Mouse (Mus musculus) retina, embryonic 14.5 days (tissue): ENCODE measurements at regions not wholly inside any gene's neighbourhood (a gene's known extent, or its start where the extent isn't known, plus 50 kb on each side); places are given as distances from the start of the nearest gene placed in this dataset.

ENCODE experiments used
- DNase-seq: peaks from one replicate; pipeline ENCODE4 v3.0.0-alpha.2; 2015; ENCODE audit warnings: low spot score

- DNase-seq = no peak
Measured at GRCm38 (mm10) chr1:167905424-167905823, 216.4 kb downstream of the Lmx1a start.

- DNase-seq = no peak
Measured at GRCm38 (mm10) chr1:167912074-167912473, 223.0 kb downstream of the Lmx1a start.

GRCm38 (mm10) chr1:167914982-167915561, 226.0 kb downstream of the Lmx1a start:
- peak; percentile 94 for DNase-seq

GRCm38 (mm10) chr1:167915578-167916275, 226.7 kb downstream of the Lmx1a start:
- DNase-seq = no peak

GRCm38 (mm10) chr1:167922917-167923316, 233.9 kb downstream of the Lmx1a start:
- no peak for DNase-seq

GRCm38 (mm10) chr1:167928060-167928467, 239.0 kb downstream of the Lmx1a start:
- peak; percentile 69 for DNase-seq

- peak; percentile 67 for DNase-seq
Measured at GRCm38 (mm10) chr1:167929729-167930341, 240.8 kb downstream of the Lmx1a start.

GRCm38 (mm10) chr1:167932088-167932487, 243.1 kb downstream of the Lmx1a start:
- DNase-seq = peak; percentile 81

GRCm38 (mm10) chr1:167936726-167937125, 247.7 kb downstream of the Lmx1a start:
- DNase-seq = no peak

GRCm38 (mm10) chr1:167938176-167938575, 249.1 kb downstream of the Lmx1a start:
- DNase-seq = peak; percentile 26

GRCm38 (mm10) chr1:167942037-167942470, 253.0 kb downstream of the Lmx1a start:
- peak; percentile 83 for DNase-seq

- DNase-seq = no peak
Measured at GRCm38 (mm10) chr1:167943121-167943520, 254.1 kb downstream of the Lmx1a start.

GRCm38 (mm10) chr1:167945615-167946252, 256.7 kb downstream of the Lmx1a start:
- DNase-seq = no peak

- DNase-seq = no peak
Measured at GRCm38 (mm10) chr1:167947866-167948265, 258.8 kb downstream of the Lmx1a start.

- DNase-seq = no peak
Measured at GRCm38 (mm10) chr1:167951717-167952116, 262.7 kb downstream of the Lmx1a start.

- no peak for DNase-seq
Measured at GRCm38 (mm10) chr1:167958531-167958930, 269.5 kb downstream of the Lmx1a start.

GRCm38 (mm10) chr1:167969545-167969944, 280.5 kb downstream of the Lmx1a start:
- DNase-seq = no peak

- no peak for DNase-seq
Measured at GRCm38 (mm10) chr1:167969985-167970384, 280.9 kb downstream of the Lmx1a start.

GRCm38 (mm10) chr1:167976708-167977107, 287.7 kb downstream of the Lmx1a start:
- no peak for DNase-seq

GRCm38 (mm10) chr1:167979187-167979586, 290.1 kb downstream of the Lmx1a start:
- no peak for DNase-seq

- no peak for DNase-seq
Measured at GRCm38 (mm10) chr1:167979588-167979987, 290.6 kb downstream of the Lmx1a start.

GRCm38 (mm10) chr1:167981292-167981691, 292.3 kb downstream of the Lmx1a start:
- DNase-seq = no peak

GRCm38 (mm10) chr1:168007456-168007855, 318.4 kb downstream of the Lmx1a start:
- DNase-seq = peak; percentile 85
